Mouse (Mus musculus) embryonic facial prominence, embryonic 12.5 days (tissue): ENCODE data around the gene Zfp619. TPM values are rescaled to one million over a fixed set of nuclear protein-coding genes. Genes with fewer than 3 reads are reported as not detected.

ENCODE experiments used
- polyA plus RNA-seq: library from polyadenylated mRNA; unstranded; fragments of >200 nt; fragmentation: Nextera tagmentation; extraction: Ambion mirVana; gene quantifications from 2 replicates; pipeline ENCODE4 v1.2.1, GENCODE M21; 2016

Gene Zfp619
- polyA plus RNA-seq, 1 experiment from 2014 or later = 3.3 TPM

Other genes with a start within 250 kb of the Zfp619 start
- gene Gm5114, start 104.6 kb upstream of the Zfp619 start, polyA plus RNA-seq = not detected in 2 replicates